In the genomic region with DNA sequence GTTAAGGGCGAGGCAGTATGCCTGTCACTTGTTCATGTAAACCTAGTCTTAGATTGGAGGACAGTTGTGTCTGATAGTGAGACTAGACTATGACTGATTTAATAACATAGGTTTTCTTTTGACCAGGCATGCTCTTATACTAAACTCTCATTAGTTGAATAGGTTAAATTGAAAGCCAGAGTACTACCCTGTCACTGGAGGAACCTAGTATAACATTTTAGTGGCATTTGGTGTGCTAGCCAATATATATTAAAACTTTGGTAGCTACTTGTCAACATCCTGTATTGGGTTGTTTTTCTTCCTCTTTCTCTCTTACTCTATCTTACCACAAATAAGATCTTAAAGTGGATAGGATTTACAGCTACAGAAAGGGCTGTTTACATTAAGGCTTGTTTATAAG, we compare ENCODE assay signal across 28 mouse cellular contexts. TPM values are rescaled to one million over a fixed set of nuclear protein-coding genes. Genes with fewer than 3 reads are reported as not detected.
A peak's percentile ranks its signal among the peaks of the same experiment; 100 is the strongest.
DNase-seq lines count a peak whose midpoint lies in the region; ATAC-seq and TF ChIP-seq lines count a peak whose summit lies in the region.
"Had no signal": no experiment of that assay in that cellular context is flagged by ENCODE, and none has a peak within 500 bp of the region (broad histone marks: within the 10 kb centered on the region; RNA-seq: fewer than 3 reads in every experiment).

No protein-coding gene starts in this region.

- H3K36me3 ChIP-seq in embryonic facial prominence, embryonic 13.5 days: peaks cover 14% of the 10 kb centered on the region
- peaks cover 46% of the 10 kb centered on the region for H3K36me3 ChIP-seq in embryonic facial prominence, embryonic 10.5 days (replicated peaks)
- peaks cover 2 to 18% of the 10 kb centered on the region in 2 experiments for H3K36me3 ChIP-seq in MEL (ENCODE audit: control insufficient read depth in 1 of 2, insufficient read depth in 2 of 2, low read length in 2 of 2)

- peaks cover 15% of the 10 kb centered on the region for H3K79me2 ChIP-seq in MEL (ENCODE audit: control insufficient read depth, insufficient read depth, low read length, poor library complexity)

- peaks cover 16% of the 10 kb centered on the region for H3K4me1 ChIP-seq in embryonic facial prominence, embryonic 13.5 days
- H3K4me1 ChIP-seq in embryonic facial prominence, embryonic 10.5 days: peaks cover 26% of the 10 kb centered on the region
- H3K4me1 ChIP-seq in MEL (ENCODE audit: control insufficient read depth in 1 of 2, insufficient read depth in 2 of 2, low read length in 2 of 2): peaks cover 5 to 9% of the 10 kb centered on the region in 2 experiments; a peak in 3 of 4 replicates

- TF ChIP-seq CTCF in MEL (IDR thresholded peaks at IDR 0.05 in 2 of 3, conservative IDR thresholded peaks at IDR 0.05 in 1 of 3; ENCODE audit: control insufficient read depth in 1 of 3, insufficient read depth in 1 of 3, low read depth in 2 of 3, low read length in 3 of 3, poor library complexity in 1 of 3, severe bottlenecking in 1 of 3): no peak

- no peak for TF ChIP-seq EP300 in MEL (IDR thresholded peaks at IDR 0.05; ENCODE audit: low read depth in 1 of 2, low read length in 2 of 2)

- no peak overlapping the region for H3K9ac ChIP-seq in embryonic facial prominence, embryonic 13.5 days
- no peak overlapping the region for H3K9ac ChIP-seq in MEL (ENCODE audit: control insufficient read depth, low read depth, low read length, poor library complexity, severe bottlenecking)
- H3K9ac ChIP-seq: forebrain, embryonic 12.5 days; hindbrain, embryonic 15.5 days; limb, embryonic 13.5 days; liver, embryonic 12.5 days; midbrain, embryonic 15.5 days had no signal

- H3K27me3 ChIP-seq in embryonic facial prominence, embryonic 13.5 days: no peaks in the 10 kb centered on the region
- H3K27me3 ChIP-seq in embryonic facial prominence, embryonic 10.5 days (replicated peaks; ENCODE audit: low read depth, poor library complexity, severe bottlenecking): no peaks in the 10 kb centered on the region
- H3K27me3 ChIP-seq in MEL (ENCODE audit: control insufficient read depth in 1 of 2, insufficient read depth in 2 of 2, low read length in 2 of 2): no peaks in the 10 kb centered on the region
- H3K27me3 ChIP-seq: forebrain, embryonic 12.5 days; hindbrain, embryonic 15.5 days; limb, embryonic 13.5 days; liver, embryonic 12.5 days; midbrain, embryonic 15.5 days had no signal

- H3K4me2 ChIP-seq in embryonic facial prominence, embryonic 13.5 days: 0 out of 2 replicates have a peak overlapping the region, but pooled peaks have one; percentile 7
- H3K4me2 ChIP-seq: forebrain, embryonic 12.5 days; hindbrain, embryonic 15.5 days; limb, embryonic 13.5 days; liver, embryonic 12.5 days; midbrain, embryonic 15.5 days had no signal

- no peak for TF ChIP-seq POLR2A in MEL (IDR thresholded peaks at IDR 0.05; ENCODE audit: control insufficient read depth in 1 of 2, insufficient read depth in 1 of 2, low read depth in 1 of 2, low read length in 2 of 2, poor library complexity in 1 of 2)

- H3K9me3 ChIP-seq in embryonic facial prominence, embryonic 13.5 days: no peaks in the 10 kb centered on the region
- H3K9me3 ChIP-seq in embryonic facial prominence, embryonic 10.5 days: no peaks in the 10 kb centered on the region
- no peaks in the 10 kb centered on the region for H3K9me3 ChIP-seq in MEL (replicated peaks; ENCODE audit: insufficient read depth, low read length)
- H3K9me3 ChIP-seq: forebrain, embryonic 12.5 days; heart, embryonic 10.5 days; hindbrain, embryonic 15.5 days; limb, embryonic 13.5 days; liver, embryonic 12.5 days; midbrain, embryonic 15.5 days had no signal

- no peak for DNase-seq in embryonic facial prominence, embryonic 10.5 days (ENCODE audit: low spot score)
- DNase-seq in 416B (ENCODE audit: low read depth) (peak; percentile 48), MEL (ENCODE audit: low read depth, low spot score) (peak; percentile 30)
- DNase-seq in frontal cortex, postnatal 36 days (ENCODE audit: low spot score in 2 of 2): no peak
- DNase-seq in kidney, postnatal 25 days: no peak
- DNase-seq in adrenal gland, adult 18-20 months (ENCODE audit: low spot score in 2 of 2): no peak
- DNase-seq: adrenal gland, postnatal 36 days; cerebellum, adult 9-10 months; heart, postnatal 4 days; kidney, adult 9 months; kidney, postnatal 14 days; layer of hippocampus, postnatal 36 days; lung, adult 18-20 months; lung, postnatal 10 days; right cerebral cortex, adult 18-20 months; right cerebral cortex, postnatal 4 days; thymus, postnatal 14 days had no signal

- no peak for ATAC-seq in embryonic facial prominence, embryonic 13.5 days (ENCODE audit: insufficient number of reproducible peaks, insufficient read depth, low FRiP score, low TSS enrichment, low read depth)
- ATAC-seq in inflammation-experienced regulatory T-cells, adult 6 months: peak; percentile 50
- ATAC-seq: intestine, embryonic 16.5 days; liver, embryonic 12.5 days; midbrain, embryonic 15.5 days had no signal

- TF ChIP-seq RAD21 in MEL (IDR thresholded peaks at IDR 0.05; ENCODE audit: low read depth, low read length): no peak

- no peak overlapping the region for H3K4me3 ChIP-seq in embryonic facial prominence, embryonic 13.5 days
- H3K4me3 ChIP-seq in embryonic facial prominence, embryonic 10.5 days: no peak overlapping the region
- H3K4me3 ChIP-seq in MEL (ENCODE audit: control insufficient read depth in 1 of 2, insufficient read depth in 1 of 2, low read depth in 2 of 2, low read length in 2 of 2): no peak overlapping the region
- H3K4me3 ChIP-seq: erythroblast, embryonic 14.5 days; forebrain, embryonic 12.5 days; heart, embryonic 10.5 days; hindbrain, embryonic 15.5 days; layer of hippocampus, adult 2 months; limb, embryonic 13.5 days; liver, embryonic 12.5 days; midbrain, embryonic 15.5 days had no signal

- WGBS in embryonic facial prominence, embryonic 13.5 days: 53% methylated on average over 1 of the region's 1 CpGs
- 90% methylated on average over 1 of the region's 1 CpGs for WGBS in embryonic facial prominence, embryonic 10.5 days

- no peak overlapping the region for H3K27ac ChIP-seq in embryonic facial prominence, embryonic 13.5 days
- H3K27ac ChIP-seq in embryonic facial prominence, embryonic 10.5 days (replicated peaks): no peak overlapping the region
- no peak overlapping the region for H3K27ac ChIP-seq in MEL (ENCODE audit: control insufficient read depth, low read depth, low read length)
- H3K27ac ChIP-seq: forebrain, embryonic 12.5 days; heart, embryonic 10.5 days; hindbrain, embryonic 15.5 days; layer of hippocampus, adult 2 months; limb, embryonic 13.5 days; liver, embryonic 12.5 days; midbrain, embryonic 15.5 days had no signal

TF ChIP-seq in MEL, 35 proteins besides CTCF, POLR2A, EP300 and RAD21:
- no peak for TF ChIP-seq MAZ (IDR thresholded peaks at IDR 0.05; ENCODE audit: low read depth, low read length)
- no peak for TF ChIP-seq ZNF384 (IDR thresholded peaks at IDR 0.05; ENCODE audit: low read depth, low read length)
- TF ChIP-seq NRF1 (IDR thresholded peaks at IDR 0.05; ENCODE audit: insufficient read depth, low read depth, low read length, poor library complexity, severe bottlenecking): no peak
- no peak for TF ChIP-seq ZMIZ1 (IDR thresholded peaks at IDR 0.05; ENCODE audit: low read depth, low read length)
- no peak for TF ChIP-seq MYB (IDR thresholded peaks at IDR 0.05; ENCODE audit: low read depth, low read length)
- TF ChIP-seq MAFK (IDR thresholded peaks at IDR 0.05; ENCODE audit: borderline replicate concordance, low read depth, low read length): no peak
TF ChIP-seq in MEL: peak in this region for 0.

RNA-seq across cellular contexts. Expression of gene Slc4a7, which starts 4.3 kb away (rescaled TPM):
- 22.2 and 23.3 TPM in 2 replicates for polyA plus RNA-seq in embryonic facial prominence, embryonic 13.5 days (2015; fragmentation: Nextera tagmentation; extraction: Ambion mirVana)
- 33.4 and 36.3 TPM in 2 replicates for polyA plus RNA-seq in embryonic facial prominence, embryonic 10.5 days (2016; fragmentation: Nextera tagmentation; extraction: Ambion mirVana)
- 11.2 and 12.8 TPM in 2 replicates for total RNA-seq in MEL (2012; rRNA removed)
- polyA plus RNA-seq in MEL (2012; ENCODE audit: insufficient read depth in 1 of 2, insufficient read length in 2 of 2, low read depth in 1 of 2, low replicate concordance in 2 of 2, missing spikeins in 1 of 2): 10 to 100 TPM in 1 of 2 experiments, 1 to 10 TPM in 1; 8.2 to 30.2 TPM
- polyA plus RNA-seq in inflammation-experienced regulatory T-cells, adult 6 months (2017; shearing (Covaris generic)): 10 to 100 TPM; 33.3 to 47.0 (median 39.2) TPM
- total RNA-seq in adrenal gland, adult 18-20 months (2021): 10 to 100 TPM; 14.6 to 29.5 TPM

Comparison
In these comparisons a context has a peak if more than half of its experiments do, and no peak if none do; other contexts are left out.
1. DNase-seq: peak in 416B (single experiment) and MEL (single experiment); none in embryonic facial prominence, embryonic 10.5 days (single experiment), frontal cortex, postnatal 36 days (0 of 2), kidney, postnatal 25 days (0 of 2) and adrenal gland, adult 18-20 months (0 of 2).